Mouse (Mus musculus) heart, postnatal 36 days (tissue): ENCODE measurements at regions not wholly inside any gene's neighbourhood (a gene's known extent, or its start where the extent isn't known, plus 50 kb on each side); places are given as distances from the start of the nearest gene placed in this dataset.
A peak's percentile ranks its signal among the peaks of the same experiment; 100 is the strongest.

Experiments used
- DNase-seq, 2 experiments: peaks; one replicate each; pipeline ENCODE4 v3.0.0; 2021 to 2022
- intact Hi-C: fragments of 180-260 bp; cut with DNase I; formaldehyde crosslinking; loops from one replicate; pipeline ENCODE4 v1.15.1; 2025

- intact Hi-C loops = no loop called here
- DNase-seq = no peak
Observed at GRCm38 (mm10) chr1:88577498-88578230, 67.8 kb upstream of the Glrp1 start.

GRCm38 (mm10) chr1:88575917-88576669 is 66.2 kb upstream of the Glrp1 start:
- DNase-seq = peak; percentile 24 to 38

GRCm38 (mm10) chr1:88575291-88575690 is 65.4 kb upstream of the Glrp1 start:
- no peak for DNase-seq
- intact Hi-C loops = no loop called here

More at GRCm38 (mm10) chr1:88575917-88576669, 66.2 kb upstream of the Glrp1 start:
- intact Hi-C loops = no loop called here

GRCm38 (mm10) chr1:88572161-88572560 is 62.3 kb upstream of the Glrp1 start:
- intact Hi-C loops = no loop called here
- DNase-seq = no peak

GRCm38 (mm10) chr1:88568447-88569053 is 58.7 kb upstream of the Glrp1 start:
- no peak for DNase-seq
- intact Hi-C loops = loop anchor here (1.0 to 10.0 kb wide), 2 partner anchors 20 to 626 kb away; no protein-coding TSS in a partner anchor

- no peak for DNase-seq
- intact Hi-C loops = loop anchor here (10.0 kb wide), 1 partner anchor 628 kb away; no protein-coding TSS in a partner anchor
Observed at GRCm38 (mm10) chr1:88567198-88567597, 57.3 kb upstream of the Glrp1 start.

- DNase-seq = no peak
- intact Hi-C loops = loop anchor here (10.0 kb wide), 1 partner anchor 628 kb away; no protein-coding TSS in a partner anchor
Observed at GRCm38 (mm10) chr1:88566426-88566825, 56.6 kb upstream of the Glrp1 start.

- DNase-seq = no peak
- intact Hi-C loops = loop anchor here (10.0 kb wide), 1 partner anchor 630 kb away; no protein-coding TSS in a partner anchor
Observed at GRCm38 (mm10) chr1:88564825-88565224, 55.0 kb upstream of the Glrp1 start.

GRCm38 (mm10) chr1:88562361-88562760 is 52.5 kb upstream of the Glrp1 start:
- intact Hi-C loops = loop anchor here (1.0 to 10.0 kb wide), 4 partner anchors 106 to 632 kb away; no protein-coding TSS in a partner anchor
- DNase-seq = peak; percentile 86 to 91

- intact Hi-C loops = loop anchor here (10.0 kb wide), 1 partner anchor 634 kb away; no protein-coding TSS in a partner anchor
- no peak for DNase-seq
Observed at GRCm38 (mm10) chr1:88560771-88561170, 50.9 kb upstream of the Glrp1 start.
